Mouse (Mus musculus): ENCODE data around the gene Icmt. TPM values are rescaled to one million over a fixed set of nuclear protein-coding genes. Genes with fewer than 3 reads are reported as not detected.
A peak's percentile ranks its signal among the peaks of the same experiment; 100 is the strongest.

The Icmt gene
- polyA plus RNA-seq, 1 experiment, result 35.2 TPM

- H3K4me3 ChIP-seq (ENCODE audit: insufficient read depth, low read length), result no peak overlapping the region
- no peak overlapping the region for H3K27ac ChIP-seq (ENCODE audit: insufficient read depth, low read length)
- H3K4me1 ChIP-seq (ENCODE audit: control insufficient read depth, insufficient read depth, low read length), result peaks cover 5% of the 10 kb centered on the region
- TF ChIP-seq POLR2A (IDR thresholded peaks at IDR 0.05; ENCODE audit: extremely low read depth, insufficient read depth, low read length), result no peak
- no peak for TF ChIP-seq CTCF (IDR thresholded peaks at IDR 0.05; ENCODE audit: extremely low read depth, insufficient read depth, low read length)
Measured at GRCm38 (mm10) chr4:152294188-152294929, 2.7 kb upstream of the Icmt start.

GRCm38 (mm10) chr4:152295916-152296315 lies 1.1 kb upstream of the Icmt start:
- TF ChIP-seq POLR2A (IDR thresholded peaks at IDR 0.05; ENCODE audit: extremely low read depth, insufficient read depth, low read length) (no peak), CTCF (IDR thresholded peaks at IDR 0.05; ENCODE audit: extremely low read depth, insufficient read depth, low read length) (no peak)
- Histone ChIP-seq H3K27ac (ENCODE audit: insufficient read depth, low read length) (no peak overlapping the region), H3K4me1 (ENCODE audit: control insufficient read depth, insufficient read depth, low read length) (peaks cover 5% of the 10 kb centered on the region), H3K4me3 (ENCODE audit: insufficient read depth, low read length) (no peak overlapping the region)

DNA sequence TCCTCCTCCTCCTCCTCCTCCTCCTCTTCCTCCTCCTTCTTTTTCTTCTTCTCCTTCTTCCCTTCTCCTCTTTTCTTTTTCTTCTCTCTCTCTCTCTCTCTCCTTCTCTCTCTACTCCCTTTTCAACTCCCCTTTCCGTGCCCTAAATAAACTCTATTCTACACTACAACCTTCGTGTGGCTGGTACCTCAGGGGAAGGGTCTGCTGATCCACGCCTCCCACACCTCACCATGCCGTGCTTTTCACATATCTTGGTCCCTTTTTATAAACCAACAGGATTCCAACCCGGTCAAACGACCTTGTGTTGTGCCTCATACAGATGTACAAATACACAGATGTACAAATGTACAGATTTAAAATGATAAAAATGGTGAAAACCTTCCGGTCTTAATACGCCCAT lies 656 bp upstream of the Icmt start:
- TF ChIP-seq CTCF (IDR thresholded peaks at IDR 0.05; ENCODE audit: extremely low read depth, insufficient read depth, low read length) (no peak), POLR2A (IDR thresholded peaks at IDR 0.05; ENCODE audit: extremely low read depth, insufficient read depth, low read length) (no peak)
- no peak overlapping the region for H3K27ac ChIP-seq (ENCODE audit: insufficient read depth, low read length)
- H3K4me3 ChIP-seq (ENCODE audit: insufficient read depth, low read length), result peak overlapping the region; percentile 94; the same call in 1 of the 2 replicates
- peaks cover 5% of the 10 kb centered on the region for H3K4me1 ChIP-seq (ENCODE audit: control insufficient read depth, insufficient read depth, low read length)

DNA sequence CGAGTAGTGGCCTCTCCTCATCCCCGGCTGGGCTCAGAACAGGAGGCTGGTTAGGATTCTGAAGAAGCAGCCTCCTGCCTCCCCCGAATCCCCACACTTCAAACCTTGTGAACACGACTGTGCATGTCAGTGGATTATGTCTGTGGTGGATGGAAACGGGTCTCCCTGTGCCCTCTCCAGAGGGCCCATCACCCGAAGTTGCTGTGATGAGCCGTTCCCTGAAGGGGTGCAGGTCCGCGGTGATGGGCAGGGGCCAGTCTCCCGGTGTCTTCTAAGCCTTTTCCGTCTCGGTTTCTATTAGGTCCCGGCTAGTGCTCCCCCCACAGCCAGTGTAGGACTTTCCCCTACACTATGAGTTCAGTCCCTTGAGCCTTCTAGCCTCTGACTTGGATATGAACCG lies 1.8 kb downstream of the Icmt start:
- H3K27ac ChIP-seq (ENCODE audit: insufficient read depth, low read length), result no peak overlapping the region
- TF ChIP-seq POLR2A (IDR thresholded peaks at IDR 0.05; ENCODE audit: extremely low read depth, insufficient read depth, low read length), result no peak
- no peak for TF ChIP-seq CTCF (IDR thresholded peaks at IDR 0.05; ENCODE audit: extremely low read depth, insufficient read depth, low read length)
- H3K4me3 ChIP-seq (ENCODE audit: insufficient read depth, low read length), result no peak overlapping the region

DNA sequence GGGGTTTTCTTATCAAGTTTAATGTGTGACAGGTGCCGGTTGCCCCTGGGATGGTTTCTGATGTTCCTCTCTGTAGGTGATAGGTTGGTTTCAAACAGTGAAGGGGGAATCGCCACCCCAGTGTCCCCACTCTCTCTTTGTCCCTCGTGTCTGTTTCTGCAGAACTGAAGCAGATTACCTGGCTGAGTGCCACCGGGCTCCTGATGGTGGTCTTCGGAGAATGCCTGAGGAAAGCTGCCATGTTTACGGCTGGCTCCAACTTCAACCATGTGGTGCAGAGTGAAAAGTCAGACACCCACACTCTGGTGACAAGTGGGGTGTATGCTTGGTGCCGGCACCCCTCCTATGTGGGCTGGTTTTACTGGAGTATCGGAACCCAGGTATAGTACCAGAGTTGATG lies 3.3 kb downstream of the Icmt start:
- no peak overlapping the region for H3K4me3 ChIP-seq (ENCODE audit: insufficient read depth, low read length)
- H3K27ac ChIP-seq (ENCODE audit: insufficient read depth, low read length), result no peak overlapping the region
- TF ChIP-seq POLR2A (IDR thresholded peaks at IDR 0.05; ENCODE audit: extremely low read depth, insufficient read depth, low read length), result no peak
- TF ChIP-seq CTCF (IDR thresholded peaks at IDR 0.05; ENCODE audit: extremely low read depth, insufficient read depth, low read length), result no peak
- H3K4me1 ChIP-seq (ENCODE audit: control insufficient read depth, insufficient read depth, low read length), result peaks cover 5% of the 10 kb centered on the region

More for the DNA sequence above, 1.8 kb downstream of the Icmt start:
- H3K4me1 ChIP-seq (ENCODE audit: control insufficient read depth, insufficient read depth, low read length), result peaks cover 5% of the 10 kb centered on the region

DNA sequence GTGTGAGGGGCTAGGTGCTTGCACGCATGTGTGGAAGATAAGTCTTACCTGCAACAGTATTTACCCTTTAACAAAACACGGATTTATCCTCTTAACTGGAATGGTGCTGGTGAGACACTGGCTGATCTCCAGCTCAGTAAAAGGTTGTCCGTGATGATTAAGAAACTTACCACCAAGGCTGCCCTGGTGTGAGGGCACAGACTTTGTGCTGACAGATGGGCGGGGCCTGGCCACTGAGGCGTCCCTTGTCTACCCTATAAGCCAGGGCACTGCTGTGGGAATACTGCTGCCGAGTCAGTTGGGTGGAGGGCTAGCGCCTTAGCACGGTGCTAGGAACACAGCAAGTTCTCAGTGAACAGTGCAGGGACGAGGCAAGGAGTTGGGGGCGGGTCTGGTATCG lies 5.0 kb downstream of the Icmt start:
- Histone ChIP-seq H3K4me3 (ENCODE audit: insufficient read depth, low read length) (no peak overlapping the region), H3K4me1 (ENCODE audit: control insufficient read depth, insufficient read depth, low read length) (peaks cover 5% of the 10 kb centered on the region), H3K27ac (ENCODE audit: insufficient read depth, low read length) (no peak overlapping the region)
- no peak for TF ChIP-seq CTCF (IDR thresholded peaks at IDR 0.05; ENCODE audit: extremely low read depth, insufficient read depth, low read length)
- TF ChIP-seq POLR2A (IDR thresholded peaks at IDR 0.05; ENCODE audit: extremely low read depth, insufficient read depth, low read length), result no peak

GRCm38 (mm10) chr4:152303172-152303571 lies 6.1 kb downstream of the Icmt start:
- Histone ChIP-seq H3K27ac (ENCODE audit: insufficient read depth, low read length) (no peak overlapping the region), H3K4me1 (ENCODE audit: control insufficient read depth, insufficient read depth, low read length) (peaks cover 3% of the 10 kb centered on the region), H3K4me3 (ENCODE audit: insufficient read depth, low read length) (no peak overlapping the region)
- TF ChIP-seq CTCF (IDR thresholded peaks at IDR 0.05; ENCODE audit: extremely low read depth, insufficient read depth, low read length) (no peak), POLR2A (IDR thresholded peaks at IDR 0.05; ENCODE audit: extremely low read depth, insufficient read depth, low read length) (no peak)

DNA sequence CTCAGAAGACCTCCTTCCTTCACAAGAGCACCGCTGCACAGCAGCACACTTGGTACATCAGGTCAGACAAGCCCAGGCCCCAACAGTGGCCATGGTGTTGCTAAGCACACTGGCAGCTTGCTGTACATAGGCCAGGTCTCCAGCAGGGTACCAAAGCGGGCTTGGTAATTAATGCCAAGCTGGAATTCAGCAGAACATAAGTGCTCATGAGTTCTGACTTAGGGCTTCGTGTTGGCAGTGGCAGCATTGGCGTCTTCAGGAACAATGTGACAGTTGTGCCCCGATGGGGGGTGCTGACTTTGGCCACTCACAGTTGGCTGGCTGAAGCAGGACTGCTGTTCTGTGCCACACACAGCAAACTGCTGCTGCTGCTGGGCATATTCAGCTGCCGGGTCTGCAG lies 7.7 kb downstream of the Icmt start:
- Histone ChIP-seq H3K4me3 (ENCODE audit: insufficient read depth, low read length) (no peak overlapping the region), H3K4me1 (ENCODE audit: control insufficient read depth, insufficient read depth, low read length) (no peaks in the 10 kb centered on the region), H3K27ac (ENCODE audit: insufficient read depth, low read length) (no peak overlapping the region)
- TF ChIP-seq CTCF (IDR thresholded peaks at IDR 0.05; ENCODE audit: extremely low read depth, insufficient read depth, low read length), result no peak
- TF ChIP-seq POLR2A (IDR thresholded peaks at IDR 0.05; ENCODE audit: extremely low read depth, insufficient read depth, low read length), result no peak

GRCm38 (mm10) chr4:152305991-152306390 lies 9.0 kb downstream of the Icmt start:
- H3K27ac ChIP-seq (ENCODE audit: insufficient read depth, low read length), result no peak overlapping the region
- TF ChIP-seq POLR2A (IDR thresholded peaks at IDR 0.05; ENCODE audit: extremely low read depth, insufficient read depth, low read length) (no peak), CTCF (IDR thresholded peaks at IDR 0.05; ENCODE audit: extremely low read depth, insufficient read depth, low read length) (no peak)
- no peaks in the 10 kb centered on the region for H3K4me1 ChIP-seq (ENCODE audit: control insufficient read depth, insufficient read depth, low read length)
- H3K4me3 ChIP-seq (ENCODE audit: insufficient read depth, low read length), result no peak overlapping the region

DNA sequence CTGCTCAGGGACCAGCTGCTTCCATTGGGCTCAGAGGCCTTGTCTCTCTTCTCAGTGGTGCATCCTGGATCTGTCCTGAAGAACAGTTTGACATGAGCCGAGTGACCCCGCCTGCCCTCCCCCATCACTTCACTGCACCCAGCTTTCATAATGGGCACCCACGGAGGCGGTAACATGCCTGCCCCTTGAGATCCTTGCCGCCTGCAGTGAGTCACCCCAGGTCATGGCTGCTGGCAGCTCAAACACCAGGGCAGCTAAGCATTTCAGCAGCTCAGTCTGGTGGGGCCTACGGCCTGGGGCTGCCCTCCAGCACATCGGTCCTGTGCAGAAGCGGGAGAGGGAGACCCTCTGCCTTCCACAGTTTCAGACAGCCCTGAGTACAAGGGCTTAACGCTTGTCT lies 10.5 kb downstream of the Icmt start:
- TF ChIP-seq CTCF (IDR thresholded peaks at IDR 0.05; ENCODE audit: extremely low read depth, insufficient read depth, low read length), result no peak
- TF ChIP-seq POLR2A (IDR thresholded peaks at IDR 0.05; ENCODE audit: extremely low read depth, insufficient read depth, low read length), result no peak
- Histone ChIP-seq H3K27ac (ENCODE audit: insufficient read depth, low read length) (no peak overlapping the region), H3K4me3 (ENCODE audit: insufficient read depth, low read length) (no peak overlapping the region), H3K4me1 (ENCODE audit: control insufficient read depth, insufficient read depth, low read length) (no peaks in the 10 kb centered on the region)

Measured in cortical plate, adult 2 months (tissue).